Mouse (Mus musculus) ovary, adult 18-20 months (tissue): Measurements from ENCODE around the gene Med24.

Experiments used
- DNase-seq: peaks from one replicate; pipeline ENCODE4 v3.0.0; 2022; ENCODE audit warnings: low spot score, mixed read lengths

The Med24 gene

GRCm38 (mm10) chr11:98729119-98729588, at the start of gene Med24:
Med24 (minus strand) TSS chr11:98729435.
- DNase-seq = peak; percentile 85

GRCm38 (mm10) chr11:98777888-98778287, 48.7 kb upstream of the Med24 start:
- no peak for DNase-seq

GRCm38 (mm10) chr11:98776843-98777590, 47.8 kb upstream of the Med24 start:
- DNase-seq = peak; percentile 78

GRCm38 (mm10) chr11:98776052-98776764, 47.0 kb upstream of the Med24 start:
- no peak for DNase-seq

- DNase-seq = peak; percentile 100
Observed at GRCm38 (mm10) chr11:98775348-98776051, 46.3 kb upstream of the Med24 start.

- no peak for DNase-seq
Observed at GRCm38 (mm10) chr11:98774582-98775347, 45.5 kb upstream of the Med24 start, which contains the start of gene Nr1d1. Nr1d1 (minus strand) TSS chr11:98775333.

- peak; percentile 100 for DNase-seq
Observed at GRCm38 (mm10) chr11:98773635-98774295, 44.5 kb upstream of the Med24 start.

- DNase-seq = no peak
Observed at GRCm38 (mm10) chr11:98772667-98773171, 43.5 kb upstream of the Med24 start.

GRCm38 (mm10) chr11:98771844-98772525, 42.8 kb upstream of the Med24 start:
- DNase-seq = no peak

- no peak for DNase-seq
Observed at GRCm38 (mm10) chr11:98771131-98771530, 41.9 kb upstream of the Med24 start.

GRCm38 (mm10) chr11:98770096-98770975, 41.1 kb upstream of the Med24 start:
- no peak for DNase-seq

- no peak for DNase-seq
Observed at GRCm38 (mm10) chr11:98769007-98769954, 40.0 kb upstream of the Med24 start.

GRCm38 (mm10) chr11:98768127-98769006, 39.1 kb upstream of the Med24 start:
- DNase-seq = no peak

GRCm38 (mm10) chr11:98767713-98768112, 38.5 kb upstream of the Med24 start:
- DNase-seq = no peak

- no peak for DNase-seq
Observed at GRCm38 (mm10) chr11:98767276-98767675, 38.0 kb upstream of the Med24 start.

- no peak for DNase-seq
Observed at GRCm38 (mm10) chr11:98766816-98767215, 37.6 kb upstream of the Med24 start.

- DNase-seq = no peak
Observed at GRCm38 (mm10) chr11:98766346-98766745, 37.1 kb upstream of the Med24 start.
